Mouse (Mus musculus) layer of hippocampus, postnatal 14 days (tissue): Measurements from ENCODE around the gene Otor. TPM values are rescaled to one million over a fixed set of nuclear protein-coding genes. Genes with fewer than 3 reads are reported as not detected.

ENCODE experiments used
- DNase-seq, 2 experiments: peaks; one replicate each; pipeline ENCODE4 v3.0.0; 2021 to 2022; ENCODE audit warnings: low spot score in 2 of 2, mixed read lengths in 1 of 2
- total RNA-seq, 2 experiments: library from RNA; stranded (reverse); gene quantifications; 2 replicates each; pipeline ENCODE4 v1.2.3; 2021

Gene Otor
- total RNA-seq, 2 experiments from 2014 or later, result not detected

DNA sequence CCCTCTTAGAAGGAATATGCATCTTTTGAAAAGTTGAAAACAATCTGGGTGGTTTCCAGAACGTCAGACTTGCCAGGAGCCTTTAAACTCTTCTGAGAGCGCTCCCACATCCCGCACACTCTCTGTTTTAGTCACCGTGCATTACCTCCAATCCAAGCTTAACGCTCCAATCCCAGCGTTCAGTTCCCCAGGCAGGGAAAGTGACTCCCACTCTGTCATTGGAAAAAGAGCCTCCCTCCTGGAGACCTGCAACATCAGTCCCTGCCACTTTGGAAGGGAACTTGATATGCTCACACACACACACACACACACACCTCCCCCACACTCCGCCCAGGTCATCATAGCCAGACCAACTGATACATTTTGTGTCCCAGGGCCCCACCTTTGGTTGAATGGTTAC, 39.9 kb downstream of the Otor start:
- DNase-seq, result no peak

DNA sequence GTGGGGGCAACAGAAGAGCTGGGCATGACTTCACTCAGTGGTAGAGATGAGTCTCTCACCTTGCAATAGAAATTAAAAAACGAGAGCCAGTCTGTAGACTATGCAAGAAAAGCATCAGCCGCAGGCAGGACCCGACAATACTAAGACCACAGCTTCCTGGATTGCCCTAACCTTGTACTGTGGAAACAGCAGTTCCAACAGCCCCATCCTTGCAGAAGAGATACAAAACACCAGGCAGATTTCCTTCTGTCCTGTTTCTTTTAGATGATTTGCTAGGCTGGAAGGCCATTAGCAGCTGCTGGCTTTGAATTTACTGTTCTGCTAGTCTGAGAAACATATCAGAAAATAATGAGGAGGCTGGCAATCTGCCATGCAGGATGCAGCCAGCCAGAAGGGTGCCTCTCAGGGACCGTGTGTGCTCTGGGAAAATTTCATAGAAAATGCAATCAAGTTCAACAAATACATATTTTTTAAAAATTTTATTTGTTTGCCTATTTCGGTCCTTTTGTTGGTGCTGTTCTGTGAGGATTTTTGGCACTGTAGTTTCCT, 52.9 kb downstream of the Otor start:
- DNase-seq, result peak in 1 of 2 experiments; percentile 43

Other genes starting within 250 kb of the Otor start
- gene Kif16b, start 176.9 kb upstream of the Otor start, total RNA-seq, result 1 to 10 TPM; 7.2 to 8.6 TPM
- 10 to 100 TPM; 38.0 to 38.6 TPM for gene Snrpb2, start 15.4 kb upstream of the Otor start, total RNA-seq